Mouse (Mus musculus): ENCODE measurements around the gene Gm10142. TPM values are rescaled to one million over a fixed set of nuclear protein-coding genes. Genes with fewer than 3 reads are reported as not detected.
"Not testable (repeated sequence)": the region's sequence is repeated elsewhere in the genome, so short reads cannot be mapped to it uniquely, and the experiment has no call there.

Gm10142 gene
- polyA plus RNA-seq (2016; fragmentation: Nextera tagmentation; extraction: Ambion mirVana): not detected in 2 replicates

- Histone ChIP-seq H3K4me3 (no peak within 1 kb of the TSS), H3K36me3 (replicated peaks) (no peaks in the 10 kb centered on the region), H3K4me1 (no peaks in the 10 kb centered on the region), H3K9me3 (peaks cover 10% of the 10 kb centered on the region; the same call in 1 of the 2 replicates), H3K27me3 (replicated peaks; ENCODE audit: low read depth, poor library complexity, severe bottlenecking) (no peaks in the 10 kb centered on the region), H3K27ac (replicated peaks) (no peak within 1 kb of the TSS)
- DNase-seq (ENCODE audit: low spot score): no peak
- 85% methylated on average over 1 of the region's 1 CpGs for WGBS
Observed at GRCm38 (mm10) chr10:77715507-77715906, at the start of gene Gm10142. TSS of gene Gm10142 (plus strand) at chr10:77715807.

GRCm38 (mm10) chr10:77666342-77666741 is 49.3 kb upstream of the Gm10142 start:
- Histone ChIP-seq H3K4me1 (no peaks in the 10 kb centered on the region), H3K27ac (replicated peaks) (no peak overlapping the region), H3K9me3 (no peaks in the 10 kb centered on the region), H3K4me3 (no peak overlapping the region), H3K36me3 (replicated peaks) (no peaks in the 10 kb centered on the region), H3K27me3 (replicated peaks; ENCODE audit: low read depth, poor library complexity, severe bottlenecking) (peaks cover 12% of the 10 kb centered on the region)
- 86% methylated on average over 8 of the region's 8 CpGs for WGBS
- no peak for DNase-seq (ENCODE audit: low spot score)

- 85% methylated on average over 4 of the region's 4 CpGs for WGBS
- no peaks in the 10 kb centered on the region for H3K9me3 ChIP-seq
- no peak overlapping the region for H3K27ac ChIP-seq (replicated peaks)
- H3K4me1 ChIP-seq: no peaks in the 10 kb centered on the region
- no peak for DNase-seq (ENCODE audit: low spot score)
- H3K27me3 ChIP-seq (replicated peaks; ENCODE audit: low read depth, poor library complexity, severe bottlenecking): peaks cover 12% of the 10 kb centered on the region
- H3K36me3 ChIP-seq (replicated peaks): no peaks in the 10 kb centered on the region
- no peak overlapping the region for H3K4me3 ChIP-seq
Observed at GRCm38 (mm10) chr10:77667402-77667801, 48.2 kb upstream of the Gm10142 start.

- H3K4me1 ChIP-seq: peaks cover 15% of the 10 kb centered on the region
- no peaks in the 10 kb centered on the region for H3K36me3 ChIP-seq (replicated peaks)
- no peak overlapping the region for H3K27ac ChIP-seq (replicated peaks)
- H3K9me3 ChIP-seq: no peaks in the 10 kb centered on the region
- 77% methylated on average over 4 of the region's 4 CpGs for whole genome bisulfite sequencing
- H3K27me3 ChIP-seq (replicated peaks; ENCODE audit: low read depth, poor library complexity, severe bottlenecking): peaks cover 11% of the 10 kb centered on the region
- H3K4me3 ChIP-seq: no peak overlapping the region
- no peak for DNase-seq (ENCODE audit: low spot score)
Observed at GRCm38 (mm10) chr10:77670710-77671109, 44.9 kb upstream of the Gm10142 start.

- no peak overlapping the region for H3K27ac ChIP-seq (replicated peaks)
- peaks cover 15% of the 10 kb centered on the region for H3K4me1 ChIP-seq
- H3K4me3 ChIP-seq: no peak overlapping the region
- H3K27me3 ChIP-seq (replicated peaks; ENCODE audit: low read depth, poor library complexity, severe bottlenecking): peaks cover 19% of the 10 kb centered on the region
- H3K36me3 ChIP-seq (replicated peaks): no peaks in the 10 kb centered on the region
- 82% methylated on average over 4 of the region's 4 CpGs for WGBS
- no peaks in the 10 kb centered on the region for H3K9me3 ChIP-seq
- DNase-seq (ENCODE audit: low spot score): no peak
Observed at GRCm38 (mm10) chr10:77671519-77671918, 44.1 kb upstream of the Gm10142 start.

- no peak for DNase-seq (ENCODE audit: low spot score)
- no peaks in the 10 kb centered on the region for H3K36me3 ChIP-seq (replicated peaks)
- H3K4me3 ChIP-seq: no peak overlapping the region
- peaks cover 31% of the 10 kb centered on the region for H3K4me1 ChIP-seq
- peaks cover 42% of the 10 kb centered on the region for H3K27me3 ChIP-seq (replicated peaks; ENCODE audit: low read depth, poor library complexity, severe bottlenecking)
- H3K9me3 ChIP-seq: no peaks in the 10 kb centered on the region
- WGBS: 58% methylated on average over 13 of the region's 13 CpGs
- no peak overlapping the region for H3K27ac ChIP-seq (replicated peaks)
Observed at GRCm38 (mm10) chr10:77673765-77674164, 41.8 kb upstream of the Gm10142 start.

- H3K4me3 ChIP-seq: peak overlapping the region; percentile 58
- WGBS: under 1% methylated on average over 35 of the region's 35 CpGs
- H3K4me1 ChIP-seq: peaks cover 33% of the 10 kb centered on the region
- peaks cover 61% of the 10 kb centered on the region for H3K27me3 ChIP-seq (replicated peaks; ENCODE audit: low read depth, poor library complexity, severe bottlenecking)
- peak overlapping the region; percentile 66 for H3K27ac ChIP-seq (replicated peaks)
- DNase-seq (ENCODE audit: low spot score): peak; percentile 62
- no peaks in the 10 kb centered on the region for H3K9me3 ChIP-seq
- no peaks in the 10 kb centered on the region for H3K36me3 ChIP-seq (replicated peaks)
Observed at GRCm38 (mm10) chr10:77677562-77677961, 38.0 kb upstream of the Gm10142 start.

- H3K9me3 ChIP-seq: no peaks in the 10 kb centered on the region
- DNase-seq (ENCODE audit: low spot score): no peak
- H3K36me3 ChIP-seq (replicated peaks): no peaks in the 10 kb centered on the region
- no peak overlapping the region for H3K27ac ChIP-seq (replicated peaks)
- H3K4me3 ChIP-seq: no peak overlapping the region
- peaks cover 77% of the 10 kb centered on the region for H3K27me3 ChIP-seq (replicated peaks; ENCODE audit: low read depth, poor library complexity, severe bottlenecking)
- H3K4me1 ChIP-seq: peaks cover 43% of the 10 kb centered on the region
- WGBS: 69% methylated on average over 7 of the region's 7 CpGs
Observed at GRCm38 (mm10) chr10:77682994-77683393, 32.6 kb upstream of the Gm10142 start.

GRCm38 (mm10) chr10:77684181-77684580 is 31.4 kb upstream of the Gm10142 start:
- H3K9me3 ChIP-seq: no peaks in the 10 kb centered on the region
- peaks cover 77% of the 10 kb centered on the region for H3K27me3 ChIP-seq (replicated peaks; ENCODE audit: low read depth, poor library complexity, severe bottlenecking)
- no peak overlapping the region for H3K4me3 ChIP-seq
- peaks cover 39% of the 10 kb centered on the region for H3K4me1 ChIP-seq
- H3K36me3 ChIP-seq (replicated peaks): no peaks in the 10 kb centered on the region
- no peak overlapping the region for H3K27ac ChIP-seq (replicated peaks)
- DNase-seq (ENCODE audit: low spot score): peak; percentile 57
- WGBS: 26% methylated on average over 8 of the region's 8 CpGs

GRCm38 (mm10) chr10:77685895-77686664 is 29.5 kb upstream of the Gm10142 start, which contains the start of gene Tspear:
TSS of gene Tspear (plus strand) at chr10:77686569.
- no peak within 1 kb of the TSS for H3K4me3 ChIP-seq
- H3K36me3 ChIP-seq (replicated peaks): no peaks in the 10 kb centered on the region
- H3K27ac ChIP-seq (replicated peaks): no peak within 1 kb of the TSS
- H3K27me3 ChIP-seq (replicated peaks; ENCODE audit: low read depth, poor library complexity, severe bottlenecking): peaks cover 76% of the 10 kb centered on the region
- no peak for DNase-seq (ENCODE audit: low spot score)
- WGBS: 3% methylated on average over 22 of the region's 22 CpGs
- H3K4me1 ChIP-seq: peaks cover 53% of the 10 kb centered on the region
- H3K9me3 ChIP-seq: no peaks in the 10 kb centered on the region

GRCm38 (mm10) chr10:77687021-77687420 is 28.6 kb upstream of the Gm10142 start:
- H3K27ac ChIP-seq (replicated peaks): no peak overlapping the region
- 18% methylated on average over 10 of the region's 10 CpGs for WGBS
- no peaks in the 10 kb centered on the region for H3K36me3 ChIP-seq (replicated peaks)
- H3K4me3 ChIP-seq: no peak overlapping the region
- H3K9me3 ChIP-seq: no peaks in the 10 kb centered on the region
- peaks cover 53% of the 10 kb centered on the region for H3K4me1 ChIP-seq
- no peak for DNase-seq (ENCODE audit: low spot score)
- peaks cover 81% of the 10 kb centered on the region for H3K27me3 ChIP-seq (replicated peaks; ENCODE audit: low read depth, poor library complexity, severe bottlenecking)

GRCm38 (mm10) chr10:77690356-77690807 is 25.2 kb upstream of the Gm10142 start, which contains the start of gene Gm19402:
TSS of gene Gm19402 (minus strand) at chr10:77690757.
- not testable (repeated sequence) for H3K27ac ChIP-seq (replicated peaks); H3K4me3 ChIP-seq; DNase-seq (ENCODE audit: low spot score); H3K9me3 ChIP-seq; H3K36me3 ChIP-seq (replicated peaks)
- WGBS: 74% methylated on average over 3 of the region's 3 CpGs
- H3K4me1 ChIP-seq: peaks cover 53% of the 10 kb centered on the region
- peaks cover 56% of the 10 kb centered on the region for H3K27me3 ChIP-seq (replicated peaks; ENCODE audit: low read depth, poor library complexity, severe bottlenecking)

GRCm38 (mm10) chr10:77697133-77697532 is 18.5 kb upstream of the Gm10142 start, which contains the start of gene Gm9508:
TSS of gene Gm9508 (minus strand) at chr10:77697233.
- Histone ChIP-seq H3K36me3 (replicated peaks) (no peaks in the 10 kb centered on the region), H3K27me3 (replicated peaks; ENCODE audit: low read depth, poor library complexity, severe bottlenecking) (no peaks in the 10 kb centered on the region), H3K4me3 (no peak within 1 kb of the TSS), H3K9me3 (no peaks in the 10 kb centered on the region), H3K27ac (replicated peaks) (no peak within 1 kb of the TSS), H3K4me1 (peaks cover 29% of the 10 kb centered on the region)
- no peak for DNase-seq (ENCODE audit: low spot score)
- WGBS: 33% methylated on average over 4 of the region's 4 CpGs
